Mouse (Mus musculus): ENCODE results near the gene Myd88. TPM values are rescaled to one million over a fixed set of nuclear protein-coding genes. Genes with fewer than 3 reads are reported as not detected.

The Myd88 gene
- polyA plus RNA-seq, 1 experiment from 2014 or later = 30.3 TPM

- WGBS = 75% methylated on average over 3 of the region's 3 CpGs
- Histone ChIP-seq H3K4me2 (ENCODE audit: low read length) (no peak overlapping the region), H3K9me3 (ENCODE audit: control insufficient read depth, low read length) (no peaks in the 10 kb centered on the region), H3K36me3 (ENCODE audit: control insufficient read depth, insufficient read depth, low read length) (peaks cover 19% of the 10 kb centered on the region), H3K9ac (ENCODE audit: low read length) (no peak overlapping the region), H3K4me3 (ENCODE audit: low read depth, low read length) (no peak overlapping the region), H3K4me1 (replicated peaks; ENCODE audit: control insufficient read depth, insufficient read depth, low read length) (no peaks in the 10 kb centered on the region), H3K27me3 (replicated peaks; ENCODE audit: control insufficient read depth, insufficient read depth, low read length) (no peaks in the 10 kb centered on the region), H3K27ac (ENCODE audit: low read depth) (no peak overlapping the region)
- ATAC-seq (replicated peaks; ENCODE audit: low FRiP score, low TSS enrichment, low read depth) = no peak
- DNase-seq (ENCODE audit: low spot score) = no peak
Measured at GRCm38 (mm10) chr9:119298563-119298962, 42.6 kb downstream of the Myd88 start.

- DNase-seq (ENCODE audit: low spot score) = no peak
- Histone ChIP-seq H3K27ac (ENCODE audit: low read depth) (no peak overlapping the region), H3K9me3 (ENCODE audit: control insufficient read depth, low read length) (no peaks in the 10 kb centered on the region), H3K4me3 (ENCODE audit: low read depth, low read length) (no peak overlapping the region), H3K4me2 (ENCODE audit: low read length) (no peak overlapping the region), H3K4me1 (replicated peaks; ENCODE audit: control insufficient read depth, insufficient read depth, low read length) (no peaks in the 10 kb centered on the region), H3K36me3 (ENCODE audit: control insufficient read depth, insufficient read depth, low read length) (peaks cover 14% of the 10 kb centered on the region), H3K27me3 (replicated peaks; ENCODE audit: control insufficient read depth, insufficient read depth, low read length) (no peaks in the 10 kb centered on the region), H3K9ac (ENCODE audit: low read length) (no peak overlapping the region)
- ATAC-seq (replicated peaks; ENCODE audit: low FRiP score, low TSS enrichment, low read depth) = no peak
- WGBS = 85% methylated on average over 6 of the region's 6 CpGs
Measured at GRCm38 (mm10) chr9:119297696-119298095, 43.5 kb downstream of the Myd88 start.

GRCm38 (mm10) chr9:119290791-119291190, 50.4 kb downstream of the Myd88 start:
- Histone ChIP-seq H3K27me3 (replicated peaks; ENCODE audit: control insufficient read depth, insufficient read depth, low read length) (no peaks in the 10 kb centered on the region), H3K36me3 (ENCODE audit: control insufficient read depth, insufficient read depth, low read length) (peaks cover 16% of the 10 kb centered on the region; the same call in 1 of the 2 replicates), H3K9ac (ENCODE audit: low read length) (no peak overlapping the region), H3K4me2 (ENCODE audit: low read length) (no peak overlapping the region), H3K4me1 (replicated peaks; ENCODE audit: control insufficient read depth, insufficient read depth, low read length) (no peaks in the 10 kb centered on the region), H3K4me3 (ENCODE audit: low read depth, low read length) (no peak overlapping the region), H3K9me3 (ENCODE audit: control insufficient read depth, low read length) (no peaks in the 10 kb centered on the region), H3K27ac (ENCODE audit: low read depth) (no peak overlapping the region)
- 88% methylated on average over 3 of the region's 3 CpGs for WGBS
- ATAC-seq (replicated peaks; ENCODE audit: low FRiP score, low TSS enrichment, low read depth) (no peak), DNase-seq (ENCODE audit: low spot score) (no peak)

Other genes with a start within 250 kb of the Myd88 start
- 22.1 and 30.3 TPM in 2 replicates for gene Plcd1, start 247.9 kb downstream of the Myd88 start, polyA plus RNA-seq (2014; fragmentation: Nextera tagmentation; extraction: Ambion mirVana)
- 0.37 and 0.67 TPM in 2 replicates for gene Dlec1, start 238.9 kb downstream of the Myd88 start, polyA plus RNA-seq (2014; fragmentation: Nextera tagmentation; extraction: Ambion mirVana)
- gene Acaa1b, start 184.3 kb downstream of the Myd88 start, polyA plus RNA-seq (2014; fragmentation: Nextera tagmentation; extraction: Ambion mirVana) = 2.1 and 2.5 TPM in 2 replicates
- not detected in 2 replicates for gene Gm47289, start 182.2 kb downstream of the Myd88 start, polyA plus RNA-seq (2014; fragmentation: Nextera tagmentation; extraction: Ambion mirVana)
- not detected in 2 replicates for gene Slc22a13, start 132.3 kb downstream of the Myd88 start, polyA plus RNA-seq (2014; fragmentation: Nextera tagmentation; extraction: Ambion mirVana)
- gene Oxsr1, start 19.0 kb downstream of the Myd88 start, polyA plus RNA-seq (2014; fragmentation: Nextera tagmentation; extraction: Ambion mirVana) = 16.2 and 17.6 TPM in 2 replicates
- gene Acaa1a, start 1.7 kb downstream of the Myd88 start, polyA plus RNA-seq (2014; fragmentation: Nextera tagmentation; extraction: Ambion mirVana) = 87.7 and 89.4 TPM in 2 replicates
- 11.2 and 12.5 TPM in 2 replicates for gene Xylb, start 16.0 kb upstream of the Myd88 start, polyA plus RNA-seq (2014; fragmentation: Nextera tagmentation; extraction: Ambion mirVana)
- 0.11 and 0.16 TPM in 2 replicates for gene Slc22a14, start 24.1 kb upstream of the Myd88 start, polyA plus RNA-seq (2014; fragmentation: Nextera tagmentation; extraction: Ambion mirVana)
- gene Acvr2b, start 60.7 kb upstream of the Myd88 start, polyA plus RNA-seq (2014; fragmentation: Nextera tagmentation; extraction: Ambion mirVana) = 28.6 and 31.1 TPM in 2 replicates
- gene Exog, start 103.5 kb upstream of the Myd88 start, polyA plus RNA-seq (2014; fragmentation: Nextera tagmentation; extraction: Ambion mirVana) = 23.2 and 27.2 TPM in 2 replicates
- 0.55 and 0.69 TPM in 2 replicates for gene Scn5a, start 237.6 kb upstream of the Myd88 start, polyA plus RNA-seq (2014; fragmentation: Nextera tagmentation; extraction: Ambion mirVana)

All from intestine, embryonic 14.5 days (tissue).